Mouse (Mus musculus) kidney, adult 2 months (tissue): ENCODE results near the gene Zfp941.

Experiments used
- CTCF ChIP-seq: fragments of 200-500 bp; conservative IDR thresholded peaks from 2 replicates; pipeline ENCODE4 v1.5.1; 2011; ENCODE audit warnings: low read depth, mild to moderate bottlenecking, control low read depth, low read length, moderate library complexity, mixed read lengths; ENCODE audit not compliant: insufficient read depth, insufficient read length
- POLR2A ChIP-seq: fragments of 200-500 bp; IDR thresholded peaks from one replicate; pipeline ENCODE4 v1.6.1; 2011; ENCODE audit warnings: low read depth, low read length, control low read depth

DNA sequence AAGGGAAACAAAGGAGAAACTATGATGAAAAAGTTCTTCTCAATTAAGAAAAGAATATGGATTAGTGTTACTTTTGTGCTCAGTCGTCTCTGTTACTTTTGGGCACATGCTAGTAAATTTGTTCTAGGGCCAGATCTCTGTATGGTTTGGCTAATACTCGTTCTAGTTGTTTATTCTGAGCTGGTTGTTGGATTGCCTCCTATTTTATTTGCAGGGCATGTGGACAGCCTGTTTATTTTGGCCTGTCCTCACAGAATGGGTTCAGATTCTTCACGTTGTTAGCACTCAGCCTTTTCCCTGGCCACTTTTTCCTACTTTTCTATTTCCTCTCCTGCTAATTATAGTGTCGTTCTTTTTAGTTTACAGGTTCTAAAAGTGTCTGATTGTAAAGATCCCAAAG, 28.4 kb downstream of the Zfp941 start:
- TF ChIP-seq CTCF (no peak), POLR2A (no peak)
